Mouse (Mus musculus) kidney, adult 9 months (tissue): ENCODE data around the gene Eif4a1.

ENCODE experiments used
- DNase-seq: peaks from one replicate; pipeline ENCODE4 v3.0.0; 2022

Gene Eif4a1

DNA sequence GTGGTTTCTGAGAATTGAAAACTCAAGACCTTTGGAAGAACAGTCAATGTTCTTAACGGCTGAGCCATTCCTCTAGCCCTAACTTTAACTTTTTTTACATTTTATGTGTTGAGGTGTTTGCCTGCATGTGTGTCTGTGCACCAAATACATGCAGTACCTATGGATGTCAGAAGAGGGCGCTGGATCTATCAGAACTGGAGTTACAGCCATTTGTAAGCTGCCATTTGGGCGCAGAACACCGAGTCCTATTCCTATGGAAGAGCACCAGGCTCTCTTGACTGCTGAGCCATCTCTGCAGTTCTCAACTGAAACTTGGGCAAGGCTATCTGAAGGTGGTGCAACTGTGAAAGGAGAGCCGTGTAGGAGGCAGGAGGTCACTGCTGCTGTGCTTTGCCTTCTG is 26.4 kb upstream of the Eif4a1 start:
- no peak for DNase-seq

DNA sequence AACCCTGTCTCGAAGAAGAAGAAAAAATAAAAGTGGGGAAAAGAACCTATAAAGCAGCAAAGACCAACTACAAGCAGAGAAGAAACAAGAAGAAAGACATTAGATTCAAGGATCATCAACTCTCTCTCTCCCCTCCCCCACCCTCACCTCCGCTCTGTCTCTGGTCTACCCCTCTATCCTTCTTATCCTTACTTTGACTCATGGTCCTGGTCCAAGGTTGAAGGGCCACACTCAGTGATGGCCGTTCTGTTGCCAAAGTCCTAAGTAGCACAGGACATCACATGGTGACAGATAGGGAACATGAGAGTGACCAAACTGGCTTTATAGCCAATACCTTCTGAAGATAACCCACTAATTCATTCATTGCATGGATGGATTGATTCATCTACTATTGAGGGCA is 25.2 kb upstream of the Eif4a1 start:
- no peak for DNase-seq

GRCm38 (mm10) chr11:69695361-69696181 is 23.3 kb upstream of the Eif4a1 start, which contains the start of the genes Tnfsf12 and Tnfsfm13:
TSS of gene Tnfsf12 (minus strand) at chr11:69695849.
TSS of gene Tnfsfm13 (minus strand) at chr11:69696098.
- DNase-seq, result peak; percentile 82

DNA sequence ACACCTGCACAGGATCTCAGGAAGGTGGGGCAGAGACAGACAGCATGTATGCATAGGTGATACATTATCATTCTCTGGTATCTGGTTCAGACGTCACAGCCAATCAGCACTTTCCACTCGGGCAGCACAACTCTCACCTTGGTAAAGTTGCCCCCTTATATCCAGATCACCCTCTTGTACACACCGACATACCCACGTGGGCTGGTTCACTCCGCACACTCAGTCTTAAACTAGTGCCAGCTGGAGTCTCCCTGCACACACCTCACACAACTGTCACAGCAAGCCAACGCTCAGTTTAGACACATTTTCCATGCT is 22.8 kb upstream of the Eif4a1 start:
- no peak for DNase-seq

- DNase-seq, result peak; percentile 55
Observed at GRCm38 (mm10) chr11:69693421-69693965, 21.3 kb upstream of the Eif4a1 start.

- peak; percentile 87 for DNase-seq
Observed at GRCm38 (mm10) chr11:69692863-69693262, 20.6 kb upstream of the Eif4a1 start.

GRCm38 (mm10) chr11:69692196-69692811 is 20.1 kb upstream of the Eif4a1 start:
- DNase-seq, result peak; percentile 73

DNA sequence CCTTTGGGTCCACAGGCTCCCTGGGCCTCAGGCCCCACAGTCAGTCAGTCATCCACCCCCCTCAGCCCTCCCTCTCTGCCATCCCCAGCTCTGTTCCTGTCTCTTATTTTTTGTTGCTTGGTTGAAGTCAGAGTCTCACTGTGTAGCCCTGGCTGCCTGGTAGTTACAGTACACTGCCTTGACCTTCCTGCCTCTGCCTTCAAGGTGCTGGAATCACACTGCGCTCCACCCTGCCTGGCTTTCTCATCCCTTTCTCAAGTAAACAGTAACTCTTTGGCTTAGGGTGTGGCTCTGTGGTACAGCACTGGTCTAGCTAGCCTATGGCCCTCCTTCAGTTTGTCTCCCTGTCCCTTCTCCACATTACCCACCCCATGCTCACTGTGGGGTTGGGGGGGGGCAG is 17.7 kb upstream of the Eif4a1 start:
- peak; percentile 79 for DNase-seq

DNA sequence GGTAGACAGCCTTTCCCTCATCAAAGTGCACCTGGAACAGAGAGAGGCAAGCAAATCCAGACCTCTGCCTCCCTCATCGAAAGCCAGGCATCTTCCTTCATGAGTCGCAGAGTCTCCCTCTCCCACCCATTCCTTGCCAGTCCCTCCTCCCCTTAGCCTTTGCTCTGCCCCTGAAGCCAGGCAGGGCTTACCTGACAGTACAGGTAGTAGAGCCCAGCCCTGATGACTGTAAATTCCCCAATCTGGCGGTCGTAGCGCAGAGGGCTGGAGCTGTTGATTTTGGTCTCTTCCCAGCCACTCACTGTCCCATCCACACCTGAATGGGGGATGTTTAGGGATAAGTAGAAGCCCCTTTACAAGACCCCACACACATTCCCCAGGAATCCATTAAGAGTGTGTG is 14.8 kb upstream of the Eif4a1 start:
- DNase-seq, result no peak

GRCm38 (mm10) chr11:69686377-69686776 is 14.2 kb upstream of the Eif4a1 start:
- peak; percentile 82 for DNase-seq

GRCm38 (mm10) chr11:69685526-69686148 is 13.4 kb upstream of the Eif4a1 start, which contains the start of gene Tnfsf13:
TSS of gene Tnfsf13 (minus strand) at chr11:69685784.
- peak; percentile 96 for DNase-seq

DNA sequence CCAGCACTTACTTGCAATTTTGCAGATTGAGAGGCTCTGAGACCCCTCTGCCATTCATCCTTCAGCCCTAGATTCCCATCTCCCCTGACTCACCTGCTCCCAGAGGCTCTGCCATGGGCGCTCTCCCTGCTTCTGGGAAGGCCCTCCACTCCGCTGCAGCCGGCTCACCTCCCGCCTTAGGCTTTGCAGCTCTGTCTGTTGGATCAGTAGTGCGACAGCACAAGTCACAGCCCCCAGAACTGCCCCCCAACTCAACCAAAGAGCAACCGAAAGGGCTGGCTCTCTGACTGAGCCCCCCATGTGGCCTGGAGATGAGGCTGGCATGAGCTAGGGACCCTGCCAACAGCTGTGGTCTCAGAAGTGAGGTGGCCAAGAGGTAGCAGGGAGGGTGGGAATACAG is 12.7 kb upstream of the Eif4a1 start:
- DNase-seq, result no peak

GRCm38 (mm10) chr11:69684128-69684745 is 12.0 kb upstream of the Eif4a1 start:
- DNase-seq, result peak; percentile 40

- DNase-seq, result no peak
Observed at GRCm38 (mm10) chr11:69683576-69683975, 11.4 kb upstream of the Eif4a1 start.

DNA sequence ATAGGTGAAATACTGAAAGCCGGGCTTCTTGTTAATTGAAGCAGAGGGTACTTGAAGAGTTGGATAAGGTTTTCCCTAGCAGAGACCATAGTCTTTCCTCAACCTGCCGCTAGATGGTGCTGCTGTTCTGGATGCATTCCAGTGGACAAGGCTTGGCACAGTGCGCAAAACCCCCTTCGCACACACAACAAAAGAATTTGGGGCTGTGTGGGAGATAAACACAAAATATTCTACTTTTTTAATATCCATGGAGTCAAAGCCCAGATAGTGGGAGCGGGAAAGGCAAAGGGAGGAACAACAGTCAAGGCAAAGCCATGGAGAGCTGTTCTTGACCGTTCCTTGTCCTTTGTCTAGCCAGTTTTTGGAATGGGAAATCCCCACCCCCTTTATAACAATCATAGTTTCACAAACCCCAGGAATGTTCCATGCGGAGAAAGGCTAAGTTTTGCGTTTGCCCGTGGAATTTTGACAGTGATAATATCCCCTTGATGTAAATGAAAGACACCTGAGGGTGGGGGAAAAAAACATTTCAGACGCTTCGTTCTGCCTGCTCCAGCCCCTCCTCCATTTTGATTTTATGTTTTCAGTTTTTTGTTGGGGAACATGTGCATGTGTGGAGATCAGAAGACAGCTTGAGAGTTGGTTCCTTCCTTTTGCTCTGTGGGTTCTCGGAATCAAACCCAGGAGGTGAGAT is 10.8 kb upstream of the Eif4a1 start:
- DNase-seq, result peak; percentile 93

- no peak for DNase-seq
Observed at GRCm38 (mm10) chr11:69682209-69682839, 10.1 kb upstream of the Eif4a1 start.

DNA sequence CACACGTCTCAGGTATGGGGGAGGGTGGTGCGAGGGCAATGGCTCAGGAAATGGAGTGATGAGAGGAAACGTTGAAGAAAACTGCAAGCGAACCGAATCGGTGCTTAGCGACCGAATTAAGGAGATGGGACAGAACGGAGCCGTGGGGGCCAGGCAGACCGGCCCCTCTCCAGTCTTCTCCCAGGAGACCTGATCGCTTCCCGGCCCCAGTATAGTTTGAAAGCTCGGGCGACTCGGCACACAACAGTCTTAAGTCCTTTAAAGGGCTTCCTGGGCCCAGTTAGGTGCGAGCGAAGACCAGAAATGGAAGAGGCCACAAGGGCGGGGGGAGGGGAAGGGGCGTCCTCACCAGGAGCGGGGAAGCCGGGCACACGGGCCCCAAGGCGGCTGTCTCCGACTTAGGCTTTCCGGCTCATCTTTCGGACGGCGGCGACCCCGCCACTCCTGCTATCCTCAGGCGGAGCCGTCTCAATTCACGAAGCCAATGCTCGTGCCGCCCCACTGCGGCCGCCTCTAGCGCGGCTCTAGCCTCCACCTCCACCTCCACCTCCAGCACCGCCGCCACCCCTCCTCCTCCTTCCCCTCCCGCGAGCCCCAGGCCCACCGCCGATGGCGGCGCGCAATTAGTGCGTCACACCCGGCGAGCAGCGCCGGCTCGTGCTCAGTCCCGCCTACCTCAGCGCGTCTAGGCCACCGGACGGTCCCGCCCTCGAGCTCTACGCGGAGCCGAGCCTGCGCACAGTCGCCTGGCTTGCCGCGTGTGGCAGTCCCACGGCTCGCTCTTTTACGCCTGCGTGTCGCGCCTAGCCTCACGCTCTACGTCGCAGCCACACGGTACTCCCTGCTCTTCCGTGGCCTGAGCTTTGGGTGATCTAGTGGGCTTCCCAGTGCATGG is 9.3 kb upstream of the Eif4a1 start, which contains the start of gene Senp3:
TSS of gene Senp3 (minus strand) at position 771 of the 895 bp plus-strand sequence.
- DNase-seq, result peak; percentile 95

DNA sequence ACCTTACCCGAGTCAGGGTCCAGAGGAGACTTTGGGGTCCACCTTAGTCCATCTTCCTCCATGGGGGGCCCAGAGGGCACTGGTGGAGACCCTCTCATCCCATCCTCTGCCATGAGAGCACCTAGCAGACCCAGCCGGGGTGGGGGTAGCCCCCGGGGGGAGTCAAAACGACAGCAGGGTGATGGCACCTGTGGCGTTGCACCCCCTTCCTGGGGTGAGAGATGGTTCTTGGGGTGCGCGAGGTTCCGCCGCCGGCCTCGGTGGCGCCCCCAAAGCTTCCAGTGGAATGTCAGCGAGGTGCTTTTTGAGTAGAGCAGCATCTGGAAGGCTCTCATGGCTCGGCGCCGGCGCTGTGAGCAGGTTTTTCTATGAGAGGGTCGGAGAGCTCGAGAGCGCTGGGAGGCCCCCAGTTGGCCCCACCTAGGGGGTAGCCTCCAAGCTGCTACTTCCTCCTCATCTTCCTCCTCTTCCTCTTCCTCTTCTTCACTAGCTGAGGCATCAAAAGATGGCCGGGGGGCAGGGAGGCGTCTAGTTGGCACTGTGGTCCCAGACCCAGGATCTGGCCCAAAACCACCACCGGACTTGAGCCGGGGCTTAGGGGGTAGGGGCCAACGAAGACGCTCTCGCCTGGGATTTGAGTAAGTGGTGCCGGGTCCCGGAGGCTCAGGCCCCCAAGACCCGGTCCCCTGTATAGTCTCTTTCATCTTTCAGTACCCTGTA is 8.1 kb upstream of the Eif4a1 start:
- no peak for DNase-seq

GRCm38 (mm10) chr11:69679144-69679543 is 6.9 kb upstream of the Eif4a1 start:
- DNase-seq, result no peak

- no peak for DNase-seq
Observed at GRCm38 (mm10) chr11:69671726-69672124, 498 bp downstream of the Eif4a1 start.
